Mouse (Mus musculus): ENCODE data around the gene Klf16. TPM values are rescaled to one million over a fixed set of nuclear protein-coding genes. Genes with fewer than 3 reads are reported as not detected.

Klf16 gene
- polyA plus RNA-seq, 1 experiment: 4.1 TPM

Other genes with a start within 250 kb of the Klf16 start
- 4.3 and 7.8 TPM in 2 replicates for gene Pcsk4, start 247.8 kb downstream of the Klf16 start, polyA plus RNA-seq (2012; ENCODE audit: insufficient read depth, insufficient read length, missing spikeins)
- gene Reep6, start 247.4 kb downstream of the Klf16 start, polyA plus RNA-seq (2012; ENCODE audit: insufficient read depth, insufficient read length, missing spikeins): 15.7 and 17.7 TPM in 2 replicates
- gene Adamtsl5, start 228.9 kb downstream of the Klf16 start, polyA plus RNA-seq (2012; ENCODE audit: insufficient read depth, insufficient read length, missing spikeins): 2.9 and 4.2 TPM in 2 replicates
- gene Plk5, start 220.9 kb downstream of the Klf16 start, polyA plus RNA-seq (2012; ENCODE audit: insufficient read depth, insufficient read length, missing spikeins): not detected in 2 replicates
- gene Mex3d, start 189.7 kb downstream of the Klf16 start, polyA plus RNA-seq (2012; ENCODE audit: insufficient read depth, insufficient read length, missing spikeins): 3.3 and 3.7 TPM in 2 replicates
- gene Mbd3, start 177.8 kb downstream of the Klf16 start, polyA plus RNA-seq (2012; ENCODE audit: insufficient read depth, insufficient read length, missing spikeins): 79.3 and 90.4 TPM in 2 replicates
- 2,528 and 2,993 TPM in 2 replicates for gene Uqcr11, start 170.5 kb downstream of the Klf16 start, polyA plus RNA-seq (2012; ENCODE audit: insufficient read depth, insufficient read length, missing spikeins)
- 11.4 and 15.1 TPM in 2 replicates for gene Tcf3, start 143.7 kb downstream of the Klf16 start, polyA plus RNA-seq (2012; ENCODE audit: insufficient read depth, insufficient read length, missing spikeins)
- not detected in 2 replicates for gene Onecut3, start 82.5 kb downstream of the Klf16 start, polyA plus RNA-seq (2012; ENCODE audit: insufficient read depth, insufficient read length, missing spikeins)
- not detected in 2 replicates for gene Atp8b3, start 38.2 kb downstream of the Klf16 start, polyA plus RNA-seq (2012; ENCODE audit: insufficient read depth, insufficient read length, missing spikeins)
- 10.8 and 13.8 TPM in 2 replicates for gene Rexo1, start 15.8 kb downstream of the Klf16 start, polyA plus RNA-seq (2012; ENCODE audit: insufficient read depth, insufficient read length, missing spikeins)
- 76.3 and 81.6 TPM in 2 replicates for gene Abhd17a, start 13.0 kb upstream of the Klf16 start, polyA plus RNA-seq (2012; ENCODE audit: insufficient read depth, insufficient read length, missing spikeins)
- 14.6 and 16.2 TPM in 2 replicates for gene Scamp4, start 25.6 kb upstream of the Klf16 start, polyA plus RNA-seq (2012; ENCODE audit: insufficient read depth, insufficient read length, missing spikeins)
- 1.0 TPM in 1 of 2 replicates, not detected in the other for gene Adat3, start 25.6 kb upstream of the Klf16 start, polyA plus RNA-seq (2012; ENCODE audit: insufficient read depth, insufficient read length, missing spikeins)
- gene Gm49322, start 28.7 kb upstream of the Klf16 start, polyA plus RNA-seq (2012; ENCODE audit: insufficient read depth, insufficient read length, missing spikeins): 0.67 and 0.75 TPM in 2 replicates
- gene Csnk1g2, start 45.5 kb upstream of the Klf16 start, polyA plus RNA-seq (2012; ENCODE audit: insufficient read depth, insufficient read length, missing spikeins): 50.9 and 67.7 TPM in 2 replicates
- gene Btbd2, start 79.8 kb upstream of the Klf16 start, polyA plus RNA-seq (2012; ENCODE audit: insufficient read depth, insufficient read length, missing spikeins): 20.6 and 33.9 TPM in 2 replicates
- gene Mknk2, start 100.8 kb upstream of the Klf16 start, polyA plus RNA-seq (2012; ENCODE audit: insufficient read depth, insufficient read length, missing spikeins): 313 and 519 TPM in 2 replicates
- gene Mob3a, start 124.7 kb upstream of the Klf16 start, polyA plus RNA-seq (2012; ENCODE audit: insufficient read depth, insufficient read length, missing spikeins): 5.2 and 12.0 TPM in 2 replicates
- 2.5 and 5.0 TPM in 2 replicates for gene Izumo4, start 124.9 kb upstream of the Klf16 start, polyA plus RNA-seq (2012; ENCODE audit: insufficient read depth, insufficient read length, missing spikeins)
- gene Ap3d1, start 164.9 kb upstream of the Klf16 start, polyA plus RNA-seq (2012; ENCODE audit: insufficient read depth, insufficient read length, missing spikeins): 35.0 and 40.9 TPM in 2 replicates
- gene Dot1l, start 177.9 kb upstream of the Klf16 start, polyA plus RNA-seq (2012; ENCODE audit: insufficient read depth, insufficient read length, missing spikeins): 11.5 and 15.8 TPM in 2 replicates
- gene Sf3a2, start 220.9 kb upstream of the Klf16 start, polyA plus RNA-seq (2012; ENCODE audit: insufficient read depth, insufficient read length, missing spikeins): 12.1 and 15.3 TPM in 2 replicates
- 30.2 and 40.5 TPM in 2 replicates for gene Plekhj1, start 221.3 kb upstream of the Klf16 start, polyA plus RNA-seq (2012; ENCODE audit: insufficient read depth, insufficient read length, missing spikeins)
- not detected in 2 replicates for gene Amh, start 227.9 kb upstream of the Klf16 start, polyA plus RNA-seq (2012; ENCODE audit: insufficient read depth, insufficient read length, missing spikeins)
- 2.4 and 4.9 TPM in 2 replicates for gene Jsrp1, start 236.2 kb upstream of the Klf16 start, polyA plus RNA-seq (2012; ENCODE audit: insufficient read depth, insufficient read length, missing spikeins)
- 447 and 892 TPM in 2 replicates for gene Oaz1, start 249.3 kb upstream of the Klf16 start, polyA plus RNA-seq (2012; ENCODE audit: insufficient read depth, insufficient read length, missing spikeins)